Mouse (Mus musculus) cerebellum, adult 2 months (tissue): Measurements from ENCODE around the gene Qrich1.

Experiments
- CTCF ChIP-seq: fragments of 200-500 bp; IDR thresholded peaks from 2 replicates; pipeline ENCODE4 v1.5.1; 2011; ENCODE audit warnings: low read depth, mild to moderate bottlenecking, control low read depth, low read length, moderate library complexity, borderline replicate concordance; ENCODE audit not compliant: insufficient read depth
- POLR2A ChIP-seq: fragments of 200-500 bp; IDR thresholded peaks from 2 replicates; pipeline ENCODE4 v1.6.1; 2011; ENCODE audit warnings: low read length, control low read depth, borderline replicate concordance; ENCODE audit not compliant: insufficient read depth

- no peak for TF ChIP-seq CTCF
- no peak for TF ChIP-seq POLR2A
Measured at GRCm38 (mm10) chr9:108499231-108499630, 17.4 kb upstream of the Qrich1 start.
